Mouse (Mus musculus) stomach, postnatal 0 days (tissue): ENCODE measurements around the gene Megf11. TPM values are rescaled to one million over a fixed set of nuclear protein-coding genes. Genes with fewer than 3 reads are reported as not detected.
A peak's percentile ranks its signal among the peaks of the same experiment; 100 is the strongest.

ENCODE experiments used
- ATAC-seq: fragments of 200-750 bp; cut with Nextera tagmentation; 2 replicates; pipeline ENCODE4 v1.8.0; 2017; ENCODE audit not compliant: low FRiP score, low TSS enrichment
- DNase-seq: peaks from one replicate; pipeline ENCODE4 v3.0.0-alpha.2; 2016; ENCODE audit warnings: low spot score
- H3K27ac ChIP-seq: fragments of 300-500 bp; sonication (generic); replicated peaks from 2 replicates; pipeline ENCODE4 v1.5.1; 2014; ENCODE audit warnings: mild to moderate bottlenecking, control low read depth
- H3K27me3 ChIP-seq: fragments of 300-500 bp; sonication (generic); 2 replicates; pipeline ENCODE4 v1.6.1; 2014; ENCODE audit warnings: low read length; ENCODE audit not compliant: control insufficient read depth, insufficient read depth
- H3K36me3 ChIP-seq: fragments of 300-500 bp; sonication (generic); 2 replicates; pipeline ENCODE4 v1.6.1; 2014; ENCODE audit warnings: low read length, mixed read lengths; ENCODE audit not compliant: control insufficient read depth, insufficient read depth
- H3K4me1 ChIP-seq: fragments of 300-500 bp; sonication (generic); replicated peaks from 2 replicates; pipeline ENCODE4 v1.6.1; 2014; ENCODE audit warnings: antibody characterized with exemption; ENCODE audit not compliant: control insufficient read depth, insufficient read depth
- H3K4me2 ChIP-seq: fragments of 300-500 bp; sonication (generic); replicated peaks from 2 replicates; pipeline ENCODE4 v1.6.1; 2014; ENCODE audit warnings: low read depth, mild to moderate bottlenecking, control low read depth, moderate library complexity
- H3K4me3 ChIP-seq: fragments of 300-500 bp; sonication (generic); 2 replicates; pipeline ENCODE4 v1.5.1; 2014; ENCODE audit warnings: low read depth, low read length, control low read depth
- H3K9ac ChIP-seq: fragments of 300-500 bp; sonication (generic); 2 replicates; pipeline ENCODE4 v1.6.1; 2014; ENCODE audit warnings: mild to moderate bottlenecking, low read length, control low read depth, mixed read lengths
- H3K9me3 ChIP-seq: fragments of 300-500 bp; sonication (generic); 2 replicates; pipeline ENCODE4 v1.6.1; 2016; ENCODE audit warnings: low read length; ENCODE audit not compliant: control insufficient read depth
- CTCF ChIP-seq: IDR thresholded peaks from 2 replicates; pipeline ENCODE4 v1.5.1; 2016; ENCODE audit warnings: antibody characterized with exemption, low read depth, mild to moderate bottlenecking, moderate library complexity
- EP300 ChIP-seq: optimal IDR thresholded peaks from 2 replicates; pipeline ENCODE3; 2016; ENCODE audit warnings: antibody characterized with exemption
- WGBS: fragments of 180-500 bp; shearing (Covaris S2); extraction: QIAGEN DNeasy Blood & Tissue Kit; methylation state at CpG from one replicate; pipeline ENCODE4 v1.1.7; 2014; 5-methylcytosine and 5-hydroxymethylcytosine counted together
- polyA plus RNA-seq: library from polyadenylated mRNA; unstranded; fragments of >200 nt; fragmentation: Nextera tagmentation; extraction: Ambion mirVana; gene quantifications from 2 replicates; pipeline ENCODE4 v1.2.1, GENCODE M21; 2015

Gene Megf11
- polyA plus RNA-seq, 1 experiment from 2014 or later: 0.46 TPM

DNA sequence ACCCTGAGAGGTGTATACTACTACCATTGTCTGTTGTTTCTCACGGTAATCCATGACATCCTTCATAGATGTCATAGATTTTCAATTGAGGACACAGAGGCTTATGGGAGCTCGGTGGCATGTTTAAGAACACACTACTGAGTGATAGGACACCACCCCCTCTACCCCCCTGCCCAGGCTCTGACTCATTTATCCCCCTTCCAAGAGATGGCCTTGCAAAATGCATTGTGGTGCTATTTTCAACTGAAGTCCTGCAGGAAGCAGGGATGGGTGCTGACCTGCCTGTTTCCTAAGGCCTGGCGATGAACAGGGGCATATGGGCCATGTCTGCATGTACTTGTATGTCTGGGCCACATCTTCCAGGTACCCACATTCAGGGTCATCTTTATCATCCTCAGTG is 119.0 kb downstream of the Megf11 start:
- Histone ChIP-seq H3K9me3 (no peaks in the 10 kb centered on the region), H3K27ac (no peak overlapping the region), H3K4me1 (no peaks in the 10 kb centered on the region), H3K27me3 (no peaks in the 10 kb centered on the region), H3K36me3 (no peaks in the 10 kb centered on the region), H3K4me2 (no peak overlapping the region), H3K9ac (no peak overlapping the region), H3K4me3 (no peak overlapping the region)
- DNase-seq (no peak), ATAC-seq (no peak)
- 67% methylated on average over 3 of the region's 3 CpGs for WGBS
- TF ChIP-seq EP300: no peak
- no peak for TF ChIP-seq CTCF

- WGBS: 78% methylated on average over 8 of the region's 8 CpGs
- Histone ChIP-seq H3K9ac (no peak overlapping the region), H3K27ac (no peak overlapping the region), H3K4me1 (no peaks in the 10 kb centered on the region), H3K27me3 (no peaks in the 10 kb centered on the region), H3K9me3 (no peaks in the 10 kb centered on the region), H3K4me2 (no peak overlapping the region), H3K4me3 (no peak overlapping the region), H3K36me3 (no peaks in the 10 kb centered on the region)
- ATAC-seq: no peak
- TF ChIP-seq EP300 (no peak), CTCF (no peak)
- DNase-seq: no peak
These were observed 119.5 kb downstream of the Megf11 start for GRCm38 (mm10) chr9:64504921-64505320.

DNA sequence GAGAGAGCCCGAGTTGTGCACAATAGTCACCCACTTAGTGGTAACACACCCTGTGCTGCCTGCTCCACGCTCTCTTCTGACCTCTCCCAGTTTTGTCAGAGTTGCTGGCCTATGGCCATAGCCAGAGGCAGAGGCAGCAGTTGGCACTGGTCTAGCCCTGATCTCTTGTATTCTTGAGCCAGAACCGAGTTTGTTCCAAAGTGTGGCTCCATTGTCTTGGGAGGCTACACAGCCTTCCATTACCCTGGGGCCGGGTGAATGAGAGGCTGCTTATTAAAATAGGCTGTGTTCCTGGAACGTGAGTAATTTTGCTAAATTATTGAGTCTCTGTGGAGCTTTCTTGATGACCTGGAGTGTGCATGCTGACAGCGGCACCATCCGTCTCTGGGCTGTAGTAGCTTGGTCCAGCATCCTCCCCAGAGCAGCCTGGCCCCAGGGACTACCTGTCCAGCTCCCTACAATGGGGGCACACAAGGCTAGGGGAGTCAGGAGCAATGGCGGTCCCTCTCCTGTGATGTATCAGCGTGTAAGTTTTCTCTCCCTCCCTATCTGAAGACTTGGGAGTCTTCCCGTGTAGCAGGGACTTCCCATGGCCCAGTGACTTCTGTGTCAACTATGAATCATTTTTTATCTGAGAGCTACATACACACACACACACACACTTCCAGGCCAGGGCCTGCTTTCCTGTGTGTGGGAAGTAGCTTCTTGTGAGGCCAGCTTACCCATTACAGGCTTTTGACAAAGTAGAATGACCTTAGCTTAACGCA is 121.2 kb downstream of the Megf11 start:
- Histone ChIP-seq H3K9ac (no peak overlapping the region), H3K4me2 (no peak overlapping the region), H3K4me1 (no peaks in the 10 kb centered on the region), H3K4me3 (no peak overlapping the region), H3K9me3 (no peaks in the 10 kb centered on the region), H3K27ac (no peak overlapping the region), H3K27me3 (no peaks in the 10 kb centered on the region), H3K36me3 (no peaks in the 10 kb centered on the region)
- 57% methylated on average over 11 of the region's 11 CpGs for WGBS
- DNase-seq: no peak
- ATAC-seq: no peak
- TF ChIP-seq EP300 (no peak), CTCF (no peak)

- 51% methylated on average over 6 of the region's 6 CpGs for WGBS
- H3K27ac ChIP-seq: no peak overlapping the region
These were observed 121.7 kb downstream of the Megf11 start for GRCm38 (mm10) chr9:64507207-64507517.

DNA sequence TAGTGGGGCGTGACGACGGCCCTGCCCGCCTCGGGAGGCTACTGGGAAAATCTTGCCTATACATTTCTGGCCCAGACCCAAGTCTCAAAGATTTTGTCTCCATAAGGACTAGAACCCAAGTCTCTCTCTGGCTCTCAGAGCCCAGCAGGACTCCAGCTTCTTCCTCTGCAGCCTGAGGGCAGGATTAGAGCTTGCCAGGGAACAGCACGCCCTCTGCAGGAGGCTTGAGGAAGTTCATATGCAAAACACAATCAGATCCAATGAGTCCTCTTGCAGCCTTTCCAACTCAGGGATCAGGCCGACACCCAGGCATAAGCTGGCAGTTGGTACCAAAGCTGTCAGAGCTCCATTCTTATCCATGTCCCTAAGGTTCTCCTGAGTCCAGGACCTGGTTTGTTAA is 122.6 kb downstream of the Megf11 start:
- Histone ChIP-seq H3K9ac (no peak overlapping the region), H3K4me3 (no peak overlapping the region), H3K4me2 (no peak overlapping the region), H3K27me3 (no peaks in the 10 kb centered on the region), H3K27ac (no peak overlapping the region), H3K4me1 (no peaks in the 10 kb centered on the region), H3K9me3 (no peaks in the 10 kb centered on the region), H3K36me3 (no peaks in the 10 kb centered on the region)
- TF ChIP-seq CTCF (peak; percentile 59), EP300 (no peak)
- DNase-seq (no peak), ATAC-seq (no peak)
- 49% methylated on average over 7 of the region's 7 CpGs for WGBS

More at GRCm38 (mm10) chr9:64507207-64507517, 121.7 kb downstream of the Megf11 start:
- ATAC-seq: no peak
- no peaks in the 10 kb centered on the region for H3K36me3 ChIP-seq
- H3K9me3 ChIP-seq: no peaks in the 10 kb centered on the region
- TF ChIP-seq EP300 (no peak), CTCF (no peak)
- no peaks in the 10 kb centered on the region for H3K4me1 ChIP-seq
- no peak overlapping the region for H3K4me2 ChIP-seq
- no peak overlapping the region for H3K9ac ChIP-seq
- no peak for DNase-seq
- H3K4me3 ChIP-seq: no peak overlapping the region
- no peaks in the 10 kb centered on the region for H3K27me3 ChIP-seq

GRCm38 (mm10) chr9:64514826-64515225 is 129.4 kb downstream of the Megf11 start:
- Histone ChIP-seq H3K27me3 (no peaks in the 10 kb centered on the region), H3K9me3 (no peaks in the 10 kb centered on the region), H3K36me3 (no peaks in the 10 kb centered on the region), H3K4me1 (no peaks in the 10 kb centered on the region), H3K4me3 (no peak overlapping the region), H3K27ac (no peak overlapping the region), H3K9ac (no peak overlapping the region), H3K4me2 (no peak overlapping the region)
- ATAC-seq: no peak
- no peak for DNase-seq
- TF ChIP-seq EP300 (no peak), CTCF (no peak)
- 52% methylated on average over 6 of the region's 6 CpGs for WGBS
